Mouse (Mus musculus) ES-Bruce4 (cell line): ENCODE data around the gene Mutyh.

ENCODE experiments used
- CTCF ChIP-seq: IDR thresholded peaks from one replicate; pipeline ENCODE4 v1.8.1; 2011; ENCODE audit warnings: low read depth, low read length
- POLR2A ChIP-seq: IDR thresholded peaks from one replicate; pipeline ENCODE4 v1.8.1; 2011; ENCODE audit warnings: low read length; ENCODE audit not compliant: insufficient read depth

DNA sequence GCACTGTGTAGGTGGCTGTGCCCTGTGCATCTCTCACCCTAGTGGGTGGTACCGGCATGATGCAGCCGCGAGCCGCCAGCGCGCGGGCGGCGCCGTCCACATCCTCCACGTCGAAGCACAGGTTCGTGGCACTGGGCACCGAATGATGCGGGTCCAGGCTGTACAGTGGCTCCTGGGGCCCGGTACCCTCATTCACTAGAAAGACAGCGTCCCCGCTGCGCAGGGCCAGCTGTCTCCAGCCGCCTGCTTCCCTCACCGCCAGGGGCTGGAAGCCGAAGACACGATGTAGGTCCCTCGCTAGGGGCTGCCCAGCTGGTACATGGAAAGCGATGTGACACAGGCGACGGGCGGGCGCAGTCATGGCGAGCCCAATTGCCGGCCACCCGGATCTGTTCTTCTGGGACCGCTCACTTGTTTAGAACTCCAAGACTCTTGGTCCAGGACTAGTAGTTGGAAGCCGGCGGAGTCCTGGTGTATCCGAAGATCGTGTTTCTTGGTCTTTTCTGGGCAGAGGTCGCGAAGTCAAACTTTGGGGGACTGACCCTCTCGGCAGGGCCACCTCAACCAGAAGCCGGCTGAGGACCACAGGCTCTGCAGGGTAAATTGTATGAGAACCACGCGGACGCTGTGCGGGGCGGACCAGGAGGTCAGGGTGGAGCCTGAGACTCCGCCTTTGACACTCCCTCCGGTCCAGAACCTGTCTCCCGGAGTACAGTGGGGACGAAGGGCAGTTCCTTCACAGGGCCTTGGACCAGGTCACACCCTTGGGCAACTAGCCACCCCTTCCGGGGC is 13.6 kb downstream of the Mutyh start:
- TF ChIP-seq POLR2A (peak; percentile 51), CTCF (no peak)
